In genomic region chr9:30876552-30876951, GRCm38 (mm10) we compare ENCODE assay signal across 23 mouse cellular contexts. TPM values are rescaled to one million over a fixed set of nuclear protein-coding genes. Genes with fewer than 3 reads are reported as not detected.
DNase-seq lines count a peak whose midpoint lies in the region; ATAC-seq and TF ChIP-seq lines count a peak whose summit lies in the region.
"Had no signal": no experiment of that assay in that cellular context is flagged by ENCODE, and none has a peak within 500 bp of the region (broad histone marks: within the 10 kb centered on the region; RNA-seq: fewer than 3 reads in every experiment).

No protein-coding gene starts in this region.

- H3K36me3 ChIP-seq in intestine, embryonic 15.5 days = no peaks in the 10 kb centered on the region
- no peaks in the 10 kb centered on the region for H3K36me3 ChIP-seq in intestine, postnatal 0 days (ENCODE audit: control insufficient read depth, insufficient read depth)
- H3K36me3 ChIP-seq in stomach, embryonic 15.5 days = no peaks in the 10 kb centered on the region
- H3K36me3 ChIP-seq in midbrain, embryonic 14.5 days (ENCODE audit: control insufficient read depth, insufficient read depth, low read length) = no peaks in the 10 kb centered on the region
- H3K36me3 ChIP-seq: embryonic facial prominence, embryonic 10.5 days; embryonic facial prominence, embryonic 12.5 days; forebrain, embryonic 15.5 days; G1E had no signal

- no peak for TF ChIP-seq CTCF in intestine, postnatal 0 days (IDR thresholded peaks at IDR 0.05; ENCODE audit: low read depth)

- no peak overlapping the region for H3K4me3 ChIP-seq in intestine, embryonic 15.5 days (replicated peaks)
- no peak overlapping the region for H3K4me3 ChIP-seq in intestine, postnatal 0 days (ENCODE audit: low read depth, low read length)
- no peak overlapping the region for H3K4me3 ChIP-seq in stomach, embryonic 15.5 days (replicated peaks)
- H3K4me3 ChIP-seq in midbrain, embryonic 14.5 days (replicated peaks; ENCODE audit: low read depth, low read length) = no peak overlapping the region
- H3K4me3 ChIP-seq: embryonic facial prominence, embryonic 10.5 days; embryonic facial prominence, embryonic 12.5 days; forebrain, embryonic 13.5 days; forebrain, embryonic 15.5 days had no signal

- 0 out of 2 replicates have a peak, but pooled peaks cover 7% of the 10 kb centered on the region for H3K27me3 ChIP-seq in intestine, embryonic 15.5 days (replicated peaks)
- peaks cover 10% of the 10 kb centered on the region; the same call in 1 of the 2 replicates for H3K27me3 ChIP-seq in intestine, postnatal 0 days (replicated peaks; ENCODE audit: control insufficient read depth, insufficient read depth, low read length)
- no peaks in the 10 kb centered on the region for H3K27me3 ChIP-seq in stomach, embryonic 15.5 days (replicated peaks)
- H3K27me3 ChIP-seq in midbrain, embryonic 14.5 days (ENCODE audit: control insufficient read depth, insufficient read depth, low read length) = no peaks in the 10 kb centered on the region
- H3K27me3 ChIP-seq: CH12.LX; embryonic facial prominence, embryonic 12.5 days; forebrain, embryonic 13.5 days; forebrain, embryonic 15.5 days had no signal

- no peaks in the 10 kb centered on the region for H3K9me3 ChIP-seq in intestine, embryonic 15.5 days
- no peaks in the 10 kb centered on the region for H3K9me3 ChIP-seq in intestine, postnatal 0 days (ENCODE audit: control insufficient read depth)
- H3K9me3 ChIP-seq in stomach, embryonic 15.5 days = no peaks in the 10 kb centered on the region
- H3K9me3 ChIP-seq in midbrain, embryonic 14.5 days (ENCODE audit: control insufficient read depth, low read length) = no peaks in the 10 kb centered on the region
- H3K9me3 ChIP-seq: embryonic facial prominence, embryonic 10.5 days; embryonic facial prominence, embryonic 12.5 days; forebrain, embryonic 13.5 days; forebrain, embryonic 15.5 days; G1E had no signal

- 57% methylated on average over 3 of the region's 3 CpGs for WGBS in intestine, embryonic 15.5 days
- WGBS in intestine, postnatal 0 days = 33% methylated on average over 3 of the region's 3 CpGs
- WGBS in stomach, embryonic 15.5 days = 48% methylated on average over 3 of the region's 3 CpGs
- 81% methylated on average over 3 of the region's 3 CpGs for WGBS in midbrain, embryonic 14.5 days

- 0 out of 2 replicates have a peak, but pooled peaks have one; percentile 34 for ATAC-seq in intestine, embryonic 15.5 days
- ATAC-seq in intestine, postnatal 0 days = no peak
- peak; percentile 15; the same call in 1 of the 2 replicates for ATAC-seq in stomach, embryonic 15.5 days (ENCODE audit: insufficient read depth, low FRiP score, low read depth)
- no peak for ATAC-seq in midbrain, embryonic 14.5 days (ENCODE audit: low FRiP score, low TSS enrichment)
- ATAC-seq: activated CD4-positive, CD25-positive, alpha-beta regulatory T cell, adult 4 months; CD4-positive, CD25-positive, alpha-beta regulatory T cell, adult 4 months; forebrain, embryonic 13.5 days; forebrain, embryonic 15.5 days; Patski had no signal

- no peak for DNase-seq in spleen, postnatal 4 days (ENCODE audit: low spot score in 2 of 2)
- DNase-seq in midbrain, embryonic 14.5 days = no peak
- DNase-seq: adrenal gland, adult 8-10 months; adrenal gland, postnatal 14 days; adrenal gland, postnatal 36 days; B cell, adult 2 months; cerebellum, adult 11-12 months; cerebellum, adult 2 months; cerebellum, adult 9-10 months; cerebellum, postnatal 10 days; cerebellum, postnatal 25 days had no signal

- H3K4me2 ChIP-seq in intestine, embryonic 15.5 days (replicated peaks) = no peak overlapping the region
- no peak overlapping the region for H3K4me2 ChIP-seq in intestine, postnatal 0 days (replicated peaks; ENCODE audit: low read depth)
- no peak overlapping the region for H3K4me2 ChIP-seq in stomach, embryonic 15.5 days
- H3K4me2 ChIP-seq in midbrain, embryonic 14.5 days (ENCODE audit: low read length) = no peak overlapping the region
- H3K4me2 ChIP-seq: embryonic facial prominence, embryonic 12.5 days; forebrain, embryonic 13.5 days; forebrain, embryonic 15.5 days had no signal

- H3K27ac ChIP-seq in intestine, embryonic 15.5 days = no peak overlapping the region
- H3K27ac ChIP-seq in intestine, postnatal 0 days (ENCODE audit: low read depth, low read length) = no peak overlapping the region
- H3K27ac ChIP-seq in stomach, embryonic 15.5 days = no peak overlapping the region
- no peak overlapping the region for H3K27ac ChIP-seq in midbrain, embryonic 14.5 days (replicated peaks; ENCODE audit: low read depth, low read length)
- H3K27ac ChIP-seq: embryonic facial prominence, embryonic 10.5 days; embryonic facial prominence, embryonic 12.5 days; forebrain, embryonic 13.5 days; forebrain, embryonic 15.5 days had no signal

- no peak overlapping the region for H3K9ac ChIP-seq in intestine, embryonic 15.5 days
- no peak overlapping the region for H3K9ac ChIP-seq in intestine, postnatal 0 days (ENCODE audit: low read depth, low read length)
- no peak overlapping the region for H3K9ac ChIP-seq in stomach, embryonic 15.5 days
- no peak overlapping the region for H3K9ac ChIP-seq in midbrain, embryonic 14.5 days (replicated peaks; ENCODE audit: low read length)
- H3K9ac ChIP-seq: embryonic facial prominence, embryonic 12.5 days; forebrain, embryonic 13.5 days; forebrain, embryonic 15.5 days had no signal

- H3K4me1 ChIP-seq in intestine, embryonic 15.5 days (replicated peaks) = no peaks in the 10 kb centered on the region
- H3K4me1 ChIP-seq in intestine, postnatal 0 days (replicated peaks; ENCODE audit: control insufficient read depth, insufficient read depth, low read length) = no peaks in the 10 kb centered on the region
- H3K4me1 ChIP-seq in stomach, embryonic 15.5 days = no peaks in the 10 kb centered on the region
- H3K4me1 ChIP-seq in midbrain, embryonic 14.5 days (ENCODE audit: control insufficient read depth, insufficient read depth, low read length) = no peaks in the 10 kb centered on the region
- H3K4me1 ChIP-seq: embryonic facial prominence, embryonic 10.5 days; embryonic facial prominence, embryonic 12.5 days; forebrain, embryonic 13.5 days; forebrain, embryonic 15.5 days had no signal

RNA-seq across cellular contexts. Expression of gene Adamts15, which starts 45.7 kb away (rescaled TPM):
- polyA plus RNA-seq in intestine, embryonic 15.5 days (2015; fragmentation: Nextera tagmentation; extraction: Ambion mirVana) = 5.9 and 6.2 TPM in 2 replicates
- 0.91 and 0.95 TPM in 2 replicates for polyA plus RNA-seq in intestine, postnatal 0 days (2015; fragmentation: Nextera tagmentation; extraction: Ambion mirVana)
- 8.5 and 10.4 TPM in 2 replicates for polyA plus RNA-seq in stomach, embryonic 15.5 days (2015; fragmentation: Nextera tagmentation; extraction: Ambion mirVana)
- 3.1 and 3.8 TPM in 2 replicates for polyA plus RNA-seq in midbrain, embryonic 14.5 days (2014; fragmentation: Nextera tagmentation; extraction: Ambion mirVana)
- polyA plus RNA-seq: CD4-positive, CD25-positive, alpha-beta regulatory T cell, adult 4 months; G1E had no signal

Comparison
In these comparisons a context has a peak if more than half of its experiments do, and no peak if none do; other contexts are left out.
1. ATAC-seq: peak in intestine, embryonic 15.5 days (single experiment) and stomach, embryonic 15.5 days (single experiment); none in intestine, postnatal 0 days (single experiment) and midbrain, embryonic 14.5 days (single experiment).